Mouse (Mus musculus) liver, postnatal 0 days (tissue): Measurements from ENCODE around the gene Metap2. TPM values are rescaled to one million over a fixed set of nuclear protein-coding genes. Genes with fewer than 3 reads are reported as not detected.

Experiments used
- ATAC-seq: fragments of 200-750 bp; cut with Nextera tagmentation; 2 replicates; pipeline ENCODE4 v1.8.0; 2017; ENCODE audit warnings: mild to moderate bottlenecking, moderate library complexity
- DNase-seq: peaks from one replicate; pipeline ENCODE4 v3.0.0-alpha.2; 2016
- H3K27ac ChIP-seq: fragments of 300-500 bp; sonication (generic); 2 replicates; pipeline ENCODE4 v1.5.1; 2014; ENCODE audit warnings: antibody characterized with exemption, moderate library complexity, mild to moderate bottlenecking, low read depth
- H3K27me3 ChIP-seq: fragments of 300-500 bp; sonication (generic); 2 replicates; pipeline ENCODE4 v1.6.1; 2014; ENCODE audit warnings: low read length, control low read depth, mixed read lengths; ENCODE audit not compliant: insufficient read depth
- H3K36me3 ChIP-seq: fragments of 300-500 bp; sonication (generic); replicated peaks from 2 replicates; pipeline ENCODE4 v1.6.1; 2014; ENCODE audit warnings: mild to moderate bottlenecking, control low read depth, low read length, moderate library complexity, mixed read lengths; ENCODE audit not compliant: insufficient read depth
- H3K4me1 ChIP-seq: fragments of 300-500 bp; sonication (generic); 2 replicates; pipeline ENCODE4 v1.6.1; 2014; ENCODE audit warnings: antibody characterized with exemption, mild to moderate bottlenecking, control low read depth; ENCODE audit not compliant: insufficient read depth
- H3K4me2 ChIP-seq: fragments of 300-500 bp; sonication (generic); 2 replicates; pipeline ENCODE4 v1.6.1; 2014; ENCODE audit warnings: low read depth, mild to moderate bottlenecking, low read length, moderate library complexity, mixed read lengths
- H3K4me3 ChIP-seq: fragments of 300-500 bp; sonication (generic); 2 replicates; pipeline ENCODE4 v1.5.1; 2014; ENCODE audit warnings: low read depth, low read length
- H3K9ac ChIP-seq: fragments of 300-500 bp; sonication (generic); replicated peaks from 2 replicates; pipeline ENCODE4 v1.6.1; 2014; ENCODE audit warnings: mild to moderate bottlenecking, moderate library complexity
- H3K9me3 ChIP-seq: fragments of 300-500 bp; sonication (generic); 2 replicates; pipeline ENCODE4 v1.6.1; 2016; ENCODE audit warnings: mild to moderate bottlenecking, control low read depth, low read length, mixed read lengths
- CTCF ChIP-seq: sonication (generic); IDR thresholded peaks from 2 replicates; pipeline ENCODE4 v1.5.1; 2016; ENCODE audit warnings: antibody characterized with exemption, low read depth
- EP300 ChIP-seq: IDR thresholded peaks from 2 replicates; pipeline ENCODE4 v1.6.1; 2016; ENCODE audit warnings: antibody characterized with exemption, low read depth, mild to moderate bottlenecking
- WGBS: fragments of 180-500 bp; shearing (Covaris S2); extraction: QIAGEN DNeasy Blood & Tissue Kit; methylation state at CpG from one replicate; pipeline ENCODE4 v1.1.7; 2014; ENCODE audit not compliant: insufficient replicate concordance; 5-methylcytosine and 5-hydroxymethylcytosine counted together
- polyA plus RNA-seq: library from polyadenylated mRNA; unstranded; fragments of >200 nt; fragmentation: Nextera tagmentation; extraction: Ambion mirVana; gene quantifications from 2 replicates; pipeline ENCODE4 v1.2.1, GENCODE M21; 2015

Gene Metap2
- polyA plus RNA-seq, 1 experiment from 2014 or later: 150 TPM

DNA sequence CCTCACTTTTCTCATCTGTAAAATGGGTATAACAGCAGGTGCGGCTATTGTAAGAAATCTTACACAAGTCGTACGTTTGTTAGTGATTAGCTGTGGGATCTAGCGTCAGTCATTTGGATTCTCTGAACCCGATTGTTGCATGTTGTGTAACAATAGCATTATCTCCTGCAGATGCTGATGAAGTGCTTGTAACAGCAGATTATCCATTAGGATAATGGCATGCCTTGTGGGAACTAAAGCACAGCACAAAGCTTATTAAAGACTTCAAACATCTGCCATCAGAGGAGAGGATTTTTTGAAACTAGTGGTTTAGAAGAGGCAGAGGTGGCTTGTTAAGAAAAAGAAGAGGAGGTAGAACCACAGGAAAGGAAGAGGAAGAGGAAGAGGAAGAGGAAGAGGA, 16.6 kb upstream of the Metap2 start:
- DNase-seq (no peak), ATAC-seq (no peak)
- TF ChIP-seq CTCF (no peak), EP300 (no peak)
- Histone ChIP-seq H3K4me3 (no peak overlapping the region), H3K27ac (no peak overlapping the region), H3K4me1 (peaks cover 24% of the 10 kb centered on the region), H3K9me3 (no peaks in the 10 kb centered on the region), H3K27me3 (no peaks in the 10 kb centered on the region), H3K4me2 (no peak overlapping the region), H3K36me3 (no peaks in the 10 kb centered on the region), H3K9ac (no peak overlapping the region)
- WGBS: 86% methylated on average over 5 of the region's 5 CpGs

GRCm38 (mm10) chr10:93912917-93913316, 16.0 kb upstream of the Metap2 start:
- Histone ChIP-seq H3K9ac (no peak overlapping the region), H3K27me3 (no peaks in the 10 kb centered on the region), H3K27ac (no peak overlapping the region), H3K9me3 (no peaks in the 10 kb centered on the region), H3K4me1 (peaks cover 22% of the 10 kb centered on the region), H3K4me3 (no peak overlapping the region), H3K36me3 (no peaks in the 10 kb centered on the region), H3K4me2 (0 out of 2 replicates have a peak overlapping the region, but pooled peaks have one; percentile 34)
- ATAC-seq: no peak
- WGBS: 69% methylated on average over 1 of the region's 1 CpGs
- TF ChIP-seq CTCF (no peak), EP300 (no peak)
- no peak for DNase-seq

DNA sequence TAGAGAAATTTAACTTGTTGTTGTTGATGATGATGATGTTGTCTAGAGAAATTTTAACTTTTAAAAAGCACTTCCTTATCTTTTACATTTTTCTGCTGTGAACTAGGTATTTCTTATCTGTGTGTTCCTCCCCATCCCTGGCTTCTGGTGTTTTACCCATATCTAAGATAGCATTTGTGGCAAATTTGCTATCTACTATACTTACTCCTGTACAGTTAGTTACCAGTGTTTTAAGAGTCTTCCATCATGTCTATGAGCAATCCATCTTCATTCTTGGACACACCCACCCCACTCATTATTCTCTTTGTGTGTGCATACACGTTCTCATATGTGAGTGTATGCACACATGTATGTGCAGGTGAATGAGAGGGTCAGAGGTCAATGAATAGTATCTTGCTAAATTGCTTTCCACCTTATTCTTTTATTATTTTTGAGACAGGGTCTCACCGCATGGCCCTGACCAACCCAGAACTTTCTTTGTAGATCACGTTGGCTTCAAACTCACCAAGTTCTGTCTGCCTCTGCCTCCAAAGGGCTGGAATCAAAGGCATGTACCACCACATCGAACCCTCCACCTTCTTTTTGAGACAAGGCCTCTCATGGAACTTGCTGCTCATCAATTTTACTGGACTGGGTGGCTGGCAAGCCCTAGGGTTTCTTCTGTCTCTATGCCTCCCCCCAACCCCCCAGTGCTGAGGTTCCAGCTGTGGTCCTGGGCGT, 15.4 kb upstream of the Metap2 start:
- peak; percentile 25; the same call in 1 of the 2 replicates for ATAC-seq
- WGBS: 84% methylated on average over 5 of the region's 5 CpGs
- Histone ChIP-seq H3K4me1 (peaks cover 18% of the 10 kb centered on the region), H3K4me2 (peak overlapping the region; percentile 34), H3K9ac (no peak overlapping the region), H3K9me3 (no peaks in the 10 kb centered on the region), H3K27ac (no peak overlapping the region), H3K4me3 (no peak overlapping the region), H3K27me3 (no peaks in the 10 kb centered on the region), H3K36me3 (no peaks in the 10 kb centered on the region)
- no peak for DNase-seq
- peak; percentile 91 for TF ChIP-seq EP300
- TF ChIP-seq CTCF: no peak

- Histone ChIP-seq H3K4me3 (no peak overlapping the region), H3K27ac (no peak overlapping the region), H3K4me2 (no peak overlapping the region), H3K4me1 (peaks cover 18% of the 10 kb centered on the region), H3K9me3 (no peaks in the 10 kb centered on the region), H3K9ac (no peak overlapping the region), H3K36me3 (no peaks in the 10 kb centered on the region), H3K27me3 (no peaks in the 10 kb centered on the region)
- ATAC-seq (no peak), DNase-seq (no peak)
- no peak for TF ChIP-seq EP300
- no peak for TF ChIP-seq CTCF
- WGBS: 40% methylated on average over 5 of the region's 5 CpGs
Measured at GRCm38 (mm10) chr10:93911326-93911725, 14.4 kb upstream of the Metap2 start.

- Histone ChIP-seq H3K9me3 (no peaks in the 10 kb centered on the region), H3K9ac (no peak overlapping the region), H3K36me3 (no peaks in the 10 kb centered on the region), H3K27me3 (no peaks in the 10 kb centered on the region), H3K4me1 (peaks cover 18% of the 10 kb centered on the region), H3K4me2 (no peak overlapping the region), H3K27ac (no peak overlapping the region), H3K4me3 (no peak overlapping the region)
- TF ChIP-seq CTCF (no peak), EP300 (no peak)
- WGBS: 72% methylated on average over 5 of the region's 5 CpGs
- ATAC-seq: no peak
- no peak for DNase-seq
Measured at GRCm38 (mm10) chr10:93909811-93910446, 13.0 kb upstream of the Metap2 start.

DNA sequence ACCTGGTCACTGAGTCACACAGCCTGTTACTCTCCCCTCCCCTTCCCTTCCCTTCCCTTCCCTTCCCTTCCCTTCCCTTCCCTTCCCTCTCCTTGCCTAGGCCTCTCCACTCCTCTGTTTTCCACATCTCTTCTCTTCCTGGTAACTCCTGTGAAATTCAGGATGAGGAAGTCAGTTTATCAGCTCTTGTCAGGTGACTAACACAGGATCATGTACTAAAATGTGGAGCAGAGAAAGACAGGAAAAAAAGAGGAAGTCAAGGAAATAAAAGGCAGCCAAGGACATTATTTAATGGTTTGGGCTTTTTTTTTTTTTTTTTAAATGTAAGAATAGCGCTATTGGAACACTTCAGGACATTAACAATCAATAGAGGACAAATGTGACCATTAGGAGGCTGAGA, 12.1 kb upstream of the Metap2 start:
- H3K27ac ChIP-seq: no peak overlapping the region
- DNase-seq (no peak), ATAC-seq (no peak)
- TF ChIP-seq CTCF (no peak), EP300 (no peak)
- no peak overlapping the region for H3K9ac ChIP-seq
- no peaks in the 10 kb centered on the region for H3K27me3 ChIP-seq
- WGBS: 38% methylated on average over 1 of the region's 1 CpGs
- H3K4me3 ChIP-seq: no peak overlapping the region
- H3K4me1 ChIP-seq: peaks cover 18% of the 10 kb centered on the region
- no peaks in the 10 kb centered on the region for H3K9me3 ChIP-seq
- H3K4me2 ChIP-seq: no peak overlapping the region
- no peaks in the 10 kb centered on the region for H3K36me3 ChIP-seq
